Mouse (Mus musculus): ENCODE results near the gene Asxl2. TPM values are rescaled to one million over a fixed set of nuclear protein-coding genes. Genes with fewer than 3 reads are reported as not detected.

Asxl2 gene
- 1.8 and 4.3 TPM in 2 replicates for polyA plus RNA-seq (2012; ENCODE audit: insufficient read depth, low replicate concordance)

DNA sequence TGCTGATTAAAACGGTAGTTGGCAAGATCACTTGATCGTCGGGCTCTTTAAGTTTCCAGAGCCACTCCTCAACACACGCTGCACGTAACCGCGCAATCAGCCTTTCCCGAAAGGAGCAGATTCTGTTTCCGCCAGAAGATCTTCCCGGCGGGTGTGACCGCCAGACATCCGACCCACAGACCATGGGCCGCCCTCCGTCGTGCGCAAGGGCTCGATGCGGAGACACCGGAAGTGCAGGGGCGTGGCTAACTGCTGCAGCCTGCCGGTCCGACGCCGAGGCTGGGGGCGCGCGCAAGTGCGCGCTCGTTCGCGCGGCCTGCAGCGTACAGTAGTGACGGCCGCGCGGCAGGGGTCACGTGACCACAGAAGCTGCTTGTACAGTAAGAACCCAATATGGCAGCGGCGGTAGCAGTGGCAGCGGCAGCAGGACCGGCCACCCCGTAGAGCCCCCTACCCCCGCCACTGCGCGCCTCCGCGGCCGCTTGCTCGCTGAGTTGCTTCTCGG, at the start of gene Asxl2:
Gene Asxl2, plus strand, starts transcription at position 328 of the 505 bp plus-strand sequence.
- Histone ChIP-seq H3K4me1 (peaks cover 72% of the 10 kb centered on the region), H3K9me3 (no peaks in the 10 kb centered on the region), H3K36me3 (replicated peaks; ENCODE audit: low read length) (peaks cover 22% of the 10 kb centered on the region), H3K4me3 (replicated peaks) (peak within 1 kb of the TSS; percentile 99), H3K27me3 (replicated peaks) (no peaks in the 10 kb centered on the region)
- TF ChIP-seq FLI1 (IDR thresholded peaks at IDR 0.05; ENCODE audit: low read length) (peak; percentile 48; the same call in 1 of the 2 replicates), GATA1 (IDR thresholded peaks at IDR 0.05; ENCODE audit: borderline replicate concordance, low read length) (no peak)

DNA sequence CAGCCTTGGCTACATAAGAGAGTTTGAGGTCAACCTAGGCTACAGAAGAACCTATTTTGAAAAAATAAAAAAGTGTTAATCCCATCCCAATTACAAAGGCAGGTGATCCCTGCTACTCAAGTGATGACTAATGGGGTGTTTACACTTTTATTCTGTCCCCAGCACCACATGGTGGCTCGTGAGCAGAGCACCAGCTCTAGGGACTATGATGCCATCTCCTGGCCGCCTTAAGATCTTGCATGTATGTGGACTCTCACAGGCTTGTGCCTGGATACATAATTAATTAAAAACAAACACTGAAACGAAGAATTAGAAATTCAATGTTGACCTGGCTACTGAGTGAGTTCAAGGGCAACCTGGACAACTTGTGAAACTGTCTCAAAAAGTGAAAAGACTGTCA, 49.5 kb upstream of the Asxl2 start:
- Histone ChIP-seq H3K4me3 (replicated peaks) (no peak overlapping the region), H3K4me1 (peaks cover 20% of the 10 kb centered on the region), H3K27me3 (replicated peaks) (no peaks in the 10 kb centered on the region), H3K36me3 (replicated peaks; ENCODE audit: low read length) (peaks cover 44% of the 10 kb centered on the region), H3K9me3 (no peaks in the 10 kb centered on the region)
- no peak for TF ChIP-seq FLI1 (IDR thresholded peaks at IDR 0.05; ENCODE audit: low read length)
- no peak for TF ChIP-seq GATA1 (IDR thresholded peaks at IDR 0.05; ENCODE audit: borderline replicate concordance, low read length)

- H3K4me1 ChIP-seq = peaks cover 23% of the 10 kb centered on the region
- H3K36me3 ChIP-seq (replicated peaks; ENCODE audit: low read length) = peaks cover 50% of the 10 kb centered on the region
- H3K9me3 ChIP-seq = no peaks in the 10 kb centered on the region
- H3K27me3 ChIP-seq (replicated peaks) = no peaks in the 10 kb centered on the region
- TF ChIP-seq FLI1 (IDR thresholded peaks at IDR 0.05; ENCODE audit: low read length) = no peak
- no peak for TF ChIP-seq GATA1 (IDR thresholded peaks at IDR 0.05; ENCODE audit: borderline replicate concordance, low read length)
- H3K4me3 ChIP-seq (replicated peaks) = no peak overlapping the region
Measured at GRCm38 (mm10) chr12:3377755-3378154, 48.9 kb upstream of the Asxl2 start.

DNA sequence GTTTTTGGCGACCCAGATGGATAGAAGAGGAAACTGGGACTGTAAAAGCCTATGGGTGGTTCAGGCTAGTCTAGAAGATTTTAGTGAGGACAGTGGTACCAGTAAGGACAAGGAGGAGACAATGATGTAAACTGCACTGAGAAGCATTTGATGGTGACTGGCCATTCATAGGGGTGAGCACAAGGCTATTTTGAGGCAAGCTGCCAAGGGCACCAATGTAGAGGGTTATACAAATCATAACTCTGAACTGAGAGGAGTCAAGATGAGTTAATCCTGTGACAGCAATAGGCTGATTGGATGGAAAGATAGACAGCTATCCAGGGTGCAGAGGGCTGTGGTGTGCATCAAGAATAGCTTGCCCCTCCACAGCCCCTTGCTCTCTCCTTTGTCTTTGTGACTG, 41.8 kb upstream of the Asxl2 start:
- peak overlapping the region; percentile 56 for H3K4me3 ChIP-seq (replicated peaks)
- peaks cover 77% of the 10 kb centered on the region for H3K4me1 ChIP-seq
- H3K36me3 ChIP-seq (replicated peaks; ENCODE audit: low read length) = peaks cover 63% of the 10 kb centered on the region
- no peaks in the 10 kb centered on the region for H3K9me3 ChIP-seq
- H3K27me3 ChIP-seq (replicated peaks) = no peaks in the 10 kb centered on the region
- no peak for TF ChIP-seq FLI1 (IDR thresholded peaks at IDR 0.05; ENCODE audit: low read length)
- no peak for TF ChIP-seq GATA1 (IDR thresholded peaks at IDR 0.05; ENCODE audit: borderline replicate concordance, low read length)

DNA sequence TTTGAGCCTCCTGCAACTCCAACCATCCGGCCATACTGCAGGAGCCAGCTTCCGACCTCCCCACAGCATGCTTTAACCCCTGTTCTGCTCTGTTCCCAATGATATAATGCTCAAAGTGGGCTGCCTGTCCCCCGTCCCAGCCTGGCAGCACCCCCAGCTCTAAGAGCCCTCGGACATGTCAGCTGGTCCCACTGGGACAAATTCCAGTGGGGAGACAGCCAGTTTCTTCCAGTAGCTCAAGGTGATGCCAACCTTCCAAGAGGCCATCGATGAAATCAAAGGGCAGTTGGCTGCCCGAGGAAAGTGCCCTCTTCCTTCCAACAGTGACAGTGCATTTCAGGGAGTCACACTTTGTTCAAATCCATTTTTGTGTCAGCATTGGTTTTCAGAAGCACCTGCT, 41.4 kb upstream of the Asxl2 start:
- no peaks in the 10 kb centered on the region for H3K27me3 ChIP-seq (replicated peaks)
- TF ChIP-seq FLI1 (IDR thresholded peaks at IDR 0.05; ENCODE audit: low read length) = no peak
- no peak for TF ChIP-seq GATA1 (IDR thresholded peaks at IDR 0.05; ENCODE audit: borderline replicate concordance, low read length)

DNA sequence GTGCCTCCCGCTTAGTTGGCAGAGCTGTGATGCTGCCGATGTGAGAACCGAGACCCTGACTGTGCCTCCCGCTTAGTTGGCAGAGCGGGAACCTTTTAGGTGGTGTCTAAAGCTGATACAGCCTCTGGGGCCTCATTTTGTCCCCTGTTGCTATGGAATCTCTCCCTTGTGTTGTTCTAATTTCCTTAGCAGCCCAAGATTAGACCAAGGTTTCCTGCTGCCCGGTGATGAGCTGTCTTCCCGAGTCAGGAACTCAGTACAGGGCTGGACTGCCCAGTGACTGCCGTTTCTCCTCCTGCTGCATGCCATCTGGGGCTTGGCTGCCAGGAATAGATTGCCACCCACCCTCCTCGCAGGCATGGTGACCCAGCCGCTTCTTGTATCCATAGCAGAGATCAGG, 40.7 kb upstream of the Asxl2 start:
- Histone ChIP-seq H3K4me1 (peaks cover 88% of the 10 kb centered on the region), H3K9me3 (no peaks in the 10 kb centered on the region), H3K4me3 (replicated peaks) (peak overlapping the region; percentile 78), H3K27me3 (replicated peaks) (no peaks in the 10 kb centered on the region), H3K36me3 (replicated peaks; ENCODE audit: low read length) (peaks cover 64% of the 10 kb centered on the region)
- no peak for TF ChIP-seq FLI1 (IDR thresholded peaks at IDR 0.05; ENCODE audit: low read length)
- TF ChIP-seq GATA1 (IDR thresholded peaks at IDR 0.05; ENCODE audit: borderline replicate concordance, low read length) = no peak; the same call in 2 of the 3 replicates

More for the DNA sequence above, 41.4 kb upstream of the Asxl2 start:
- no peaks in the 10 kb centered on the region for H3K9me3 ChIP-seq
- H3K4me1 ChIP-seq = peaks cover 81% of the 10 kb centered on the region
- peaks cover 63% of the 10 kb centered on the region for H3K36me3 ChIP-seq (replicated peaks; ENCODE audit: low read length)
- H3K4me3 ChIP-seq (replicated peaks) = peak overlapping the region; percentile 78

DNA sequence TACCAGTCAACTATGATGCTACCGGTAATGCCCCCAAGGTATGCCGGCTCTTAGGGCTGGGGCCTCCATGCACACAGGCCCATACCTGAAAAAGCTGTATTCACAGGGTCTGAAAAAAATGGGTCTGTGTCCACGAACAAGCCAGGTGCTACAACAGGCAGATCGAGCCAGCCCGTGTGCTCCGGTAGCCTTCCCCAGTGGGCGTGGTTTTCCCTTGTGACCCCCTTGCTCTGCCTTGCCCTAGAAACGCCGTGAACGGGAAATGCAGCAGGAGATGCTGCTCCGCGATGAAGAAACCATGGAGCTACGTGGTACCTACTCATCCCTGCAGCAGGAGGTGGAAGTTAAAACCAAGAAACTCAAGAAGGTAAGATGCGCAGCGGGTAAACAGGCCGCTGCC, 38.8 kb upstream of the Asxl2 start:
- no peak for TF ChIP-seq FLI1 (IDR thresholded peaks at IDR 0.05; ENCODE audit: low read length)
- TF ChIP-seq GATA1 (IDR thresholded peaks at IDR 0.05; ENCODE audit: borderline replicate concordance, low read length) = no peak
- Histone ChIP-seq H3K36me3 (replicated peaks; ENCODE audit: low read length) (peaks cover 53% of the 10 kb centered on the region), H3K27me3 (replicated peaks) (no peaks in the 10 kb centered on the region), H3K9me3 (no peaks in the 10 kb centered on the region), H3K4me3 (replicated peaks) (no peak overlapping the region), H3K4me1 (peaks cover 79% of the 10 kb centered on the region)

DNA sequence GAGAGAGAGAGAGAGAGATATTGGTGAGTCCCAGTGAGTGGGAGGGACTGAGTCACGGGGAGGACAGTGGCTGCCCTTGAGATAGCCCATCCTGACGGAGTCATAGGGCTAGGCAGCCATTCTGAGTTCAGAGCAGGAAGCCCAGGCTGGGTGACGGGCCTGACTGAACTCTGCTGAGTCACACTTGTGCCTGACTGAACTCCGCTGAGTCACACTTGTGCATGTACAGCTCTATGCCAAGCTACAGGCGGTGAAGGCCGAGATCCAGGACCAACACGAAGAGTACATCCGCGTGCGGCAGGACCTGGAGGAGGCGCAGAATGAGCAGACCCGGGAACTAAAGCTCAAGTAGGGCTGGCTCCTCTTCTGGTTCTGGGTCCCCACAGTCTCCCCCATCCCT, 37.3 kb upstream of the Asxl2 start:
- no peaks in the 10 kb centered on the region for H3K9me3 ChIP-seq
- H3K27me3 ChIP-seq (replicated peaks) = no peaks in the 10 kb centered on the region
- H3K36me3 ChIP-seq (replicated peaks; ENCODE audit: low read length) = peaks cover 53% of the 10 kb centered on the region
- TF ChIP-seq FLI1 (IDR thresholded peaks at IDR 0.05; ENCODE audit: low read length) = no peak
- no peak for TF ChIP-seq GATA1 (IDR thresholded peaks at IDR 0.05; ENCODE audit: borderline replicate concordance, low read length)
- peaks cover 68% of the 10 kb centered on the region for H3K4me1 ChIP-seq
- H3K4me3 ChIP-seq (replicated peaks) = peak overlapping the region; percentile 67

- Histone ChIP-seq H3K4me1 (peaks cover 62% of the 10 kb centered on the region), H3K9me3 (no peaks in the 10 kb centered on the region), H3K27me3 (replicated peaks) (no peaks in the 10 kb centered on the region), H3K4me3 (replicated peaks) (no peak overlapping the region), H3K36me3 (replicated peaks; ENCODE audit: low read length) (peaks cover 55% of the 10 kb centered on the region)
- no peak for TF ChIP-seq GATA1 (IDR thresholded peaks at IDR 0.05; ENCODE audit: borderline replicate concordance, low read length)
Measured at GRCm38 (mm10) chr12:3390071-3390470, 36.6 kb upstream of the Asxl2 start.

DNA sequence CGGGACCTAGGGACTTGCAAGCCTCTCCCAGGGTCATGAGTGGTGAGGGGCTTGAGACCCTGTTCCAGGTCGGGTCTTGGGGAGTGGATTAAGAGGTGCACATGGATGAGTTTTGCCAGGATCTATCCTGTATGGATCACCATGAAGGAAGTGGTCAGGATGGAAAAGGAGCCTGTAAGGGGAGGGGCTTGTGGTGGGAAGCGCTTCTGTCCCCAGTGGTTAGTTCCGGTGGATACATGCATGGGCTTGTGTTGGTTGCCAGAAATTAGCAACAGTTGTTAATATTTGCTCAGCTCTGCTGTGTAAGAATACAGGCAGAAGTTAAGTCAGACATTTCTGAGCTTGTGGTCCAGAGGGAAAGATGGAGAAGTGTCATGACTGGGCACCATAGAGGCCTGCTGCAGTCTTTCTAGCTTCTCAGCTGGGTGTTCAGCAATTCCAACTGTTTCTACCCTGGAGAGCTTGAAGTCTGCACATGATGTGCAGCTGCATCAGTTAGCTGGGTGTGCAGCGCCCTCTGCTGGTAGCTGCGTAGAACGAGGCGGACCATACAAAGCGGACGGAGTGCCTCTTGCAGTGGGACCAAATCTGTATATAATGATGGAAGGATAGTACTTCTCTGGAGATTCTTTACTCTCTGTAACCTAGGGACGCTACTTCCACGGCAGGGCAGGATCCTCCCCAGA, 35.9 kb upstream of the Asxl2 start:
- Histone ChIP-seq H3K9me3 (no peaks in the 10 kb centered on the region), H3K4me3 (replicated peaks) (no peak overlapping the region), H3K4me1 (peaks cover 55% of the 10 kb centered on the region), H3K27me3 (replicated peaks) (no peaks in the 10 kb centered on the region), H3K36me3 (replicated peaks; ENCODE audit: low read length) (peaks cover 55% of the 10 kb centered on the region)
- TF ChIP-seq GATA1 (IDR thresholded peaks at IDR 0.05; ENCODE audit: borderline replicate concordance, low read length) = no peak
- no peak for TF ChIP-seq FLI1 (IDR thresholded peaks at IDR 0.05; ENCODE audit: low read length)
